Mouse (Mus musculus) kidney, adult 2 months (tissue): Measurements from ENCODE around the gene Ndrg4.

Experiments
- CTCF ChIP-seq: fragments of 200-500 bp; conservative IDR thresholded peaks from 2 replicates; pipeline ENCODE4 v1.5.1; 2011; ENCODE audit warnings: low read depth, mild to moderate bottlenecking, control low read depth, low read length, moderate library complexity, mixed read lengths; ENCODE audit not compliant: insufficient read depth, insufficient read length
- POLR2A ChIP-seq: fragments of 200-500 bp; IDR thresholded peaks from one replicate; pipeline ENCODE4 v1.6.1; 2011; ENCODE audit warnings: low read depth, low read length, control low read depth

DNA sequence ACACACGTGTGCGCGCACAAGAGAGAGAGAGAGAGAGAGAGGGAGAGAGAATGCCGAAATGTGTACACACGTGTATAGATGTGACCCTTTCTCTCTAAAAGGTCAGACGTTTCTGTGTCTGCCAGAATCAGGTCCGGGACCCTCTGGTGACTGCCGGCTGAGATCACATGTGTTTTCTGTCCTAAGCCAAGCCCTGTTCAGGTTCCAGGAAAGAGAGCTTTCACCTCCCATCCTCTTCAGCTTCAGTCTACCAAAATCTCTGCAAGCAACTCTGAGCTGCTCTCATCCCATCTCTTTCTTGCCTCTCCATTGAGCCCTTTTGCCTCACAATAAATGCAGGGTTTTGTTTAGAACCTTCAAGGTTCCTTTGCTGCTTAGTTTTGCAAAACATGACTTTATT, 19.9 kb downstream of the Ndrg4 start:
- TF ChIP-seq CTCF (no peak), POLR2A (no peak)
